Comparison of ENCODE assay signal across 8 mouse cellular contexts in genomic region chr9:123123571-123124412, GRCm38 (mm10). TPM values are rescaled to one million over a fixed set of nuclear protein-coding genes. Genes with fewer than 3 reads are reported as not detected.
DNase-seq lines count a peak whose midpoint lies in the region; ATAC-seq and TF ChIP-seq lines count a peak whose summit lies in the region.

No protein-coding gene starts in this region.

- peak; percentile 76; the same call in 1 of the 2 replicates for TF ChIP-seq CTCF in brain, embryonic 14.5 days (IDR thresholded peaks at IDR 0.05; ENCODE audit: borderline replicate concordance, extremely low read depth, insufficient read depth, insufficient read length)

- peaks cover 78% of the 10 kb centered on the region for H3K36me3 ChIP-seq in hindbrain, embryonic 14.5 days (replicated peaks; ENCODE audit: control insufficient read depth, insufficient read depth)
- peaks cover 93% of the 10 kb centered on the region for H3K36me3 ChIP-seq in hindbrain, embryonic 10.5 days
- peaks cover 18% of the 10 kb centered on the region for H3K36me3 ChIP-seq in intestine, embryonic 16.5 days (ENCODE audit: control insufficient read depth, insufficient read depth, low read length)

- H3K4me1 ChIP-seq in hindbrain, embryonic 14.5 days (replicated peaks; ENCODE audit: control insufficient read depth, insufficient read depth, low read length), result no peaks in the 10 kb centered on the region
- no peaks in the 10 kb centered on the region for H3K4me1 ChIP-seq in hindbrain, embryonic 10.5 days (replicated peaks)
- 0 out of 2 replicates have a peak, but pooled peaks cover 6% of the 10 kb centered on the region for H3K4me1 ChIP-seq in intestine, embryonic 16.5 days (ENCODE audit: control insufficient read depth, insufficient read depth, low read length)

- H3K9ac ChIP-seq in hindbrain, embryonic 14.5 days, result no peak overlapping the region
- no peak overlapping the region; the same call in 1 of the 2 replicates for H3K9ac ChIP-seq in intestine, embryonic 16.5 days (ENCODE audit: low read depth, low read length)

- DNase-seq in hindbrain, embryonic 14.5 days (ENCODE audit: low spot score), result peak; percentile 54
- no peak for DNase-seq in hindbrain, embryonic 10.5 days (ENCODE audit: low spot score)
- peak; percentile 18 for DNase-seq in CD4-positive helper T cell, adult 2 months (ENCODE audit: low read depth, low spot score)
- DNase-seq in brain, embryonic 14.5 days (ENCODE audit: low read depth), result peak; percentile 40
- DNase-seq in naive thymus-derived CD4-positive, alpha-beta T cell, adult 2 months (ENCODE audit: low read depth), result peak; percentile 47
- no peak for DNase-seq in layer of hippocampus, adult 9-10 months (ENCODE audit: low spot score)
- DNase-seq in urinary bladder, postnatal 10 days (ENCODE audit: low spot score), result no peak

- no peak for ATAC-seq in hindbrain, embryonic 14.5 days (ENCODE audit: low FRiP score)
- ATAC-seq in intestine, embryonic 16.5 days, result peak; percentile 67

- TF ChIP-seq POLR2A in brain, embryonic 14.5 days (IDR thresholded peaks at IDR 0.05; ENCODE audit: borderline replicate concordance, extremely low read depth, insufficient read depth, insufficient read length, poor library complexity, severe bottlenecking), result no peak

- H3K4me2 ChIP-seq in hindbrain, embryonic 14.5 days (replicated peaks), result no peak overlapping the region
- H3K4me2 ChIP-seq in intestine, embryonic 16.5 days (ENCODE audit: low read depth, low read length), result no peak overlapping the region

- H3K9me3 ChIP-seq in hindbrain, embryonic 14.5 days (ENCODE audit: control insufficient read depth, low read length), result no peaks in the 10 kb centered on the region
- no peaks in the 10 kb centered on the region for H3K9me3 ChIP-seq in hindbrain, embryonic 10.5 days
- no peaks in the 10 kb centered on the region for H3K9me3 ChIP-seq in intestine, embryonic 16.5 days (ENCODE audit: control insufficient read depth, low read length)

- H3K4me3 ChIP-seq in hindbrain, embryonic 14.5 days (replicated peaks; ENCODE audit: low read length), result no peak overlapping the region
- no peak overlapping the region for H3K4me3 ChIP-seq in hindbrain, embryonic 10.5 days
- H3K4me3 ChIP-seq in intestine, embryonic 16.5 days (ENCODE audit: low read length), result no peak overlapping the region

- no peak overlapping the region for H3K27ac ChIP-seq in hindbrain, embryonic 14.5 days
- no peak overlapping the region for H3K27ac ChIP-seq in hindbrain, embryonic 10.5 days
- no peak overlapping the region for H3K27ac ChIP-seq in intestine, embryonic 16.5 days (ENCODE audit: low read length)

- 95% methylated on average over 6 of the region's 6 CpGs for WGBS in hindbrain, embryonic 14.5 days
- 95% methylated on average over 6 of the region's 6 CpGs for WGBS in hindbrain, embryonic 10.5 days
- WGBS in intestine, embryonic 16.5 days, result 89% methylated on average over 6 of the region's 6 CpGs

- no peaks in the 10 kb centered on the region for H3K27me3 ChIP-seq in hindbrain, embryonic 14.5 days (ENCODE audit: control insufficient read depth, insufficient read depth, low read length)
- H3K27me3 ChIP-seq in hindbrain, embryonic 10.5 days (ENCODE audit: insufficient read depth, poor library complexity, severe bottlenecking), result no peaks in the 10 kb centered on the region
- H3K27me3 ChIP-seq in intestine, embryonic 16.5 days (replicated peaks; ENCODE audit: control insufficient read depth, insufficient read depth, low read length), result no peaks in the 10 kb centered on the region

RNA-seq across cellular contexts. Expression of gene Exosc7, which starts 10.8 kb away (rescaled TPM):
- 73.2 and 76.4 TPM in 2 replicates for polyA plus RNA-seq in hindbrain, embryonic 14.5 days (2014; fragmentation: Nextera tagmentation; extraction: Ambion mirVana)
- polyA plus RNA-seq in hindbrain, embryonic 10.5 days (2016; fragmentation: Nextera tagmentation; extraction: Ambion mirVana), result 122 and 146 TPM in 2 replicates
- 64.4 and 85.6 TPM in 2 replicates for polyA plus RNA-seq in brain, embryonic 14.5 days (2012; rRNA removed)
- polyA plus RNA-seq in intestine, embryonic 16.5 days (2015; fragmentation: Nextera tagmentation; extraction: Ambion mirVana), result 130 and 146 TPM in 2 replicates

RNA-seq across cellular contexts. Expression of gene Zdhhc3, which starts 10.8 kb away (rescaled TPM):
- 63.6 and 71.7 TPM in 2 replicates for polyA plus RNA-seq in hindbrain, embryonic 14.5 days (2014; fragmentation: Nextera tagmentation; extraction: Ambion mirVana)
- 76.8 and 83.4 TPM in 2 replicates for polyA plus RNA-seq in hindbrain, embryonic 10.5 days (2016; fragmentation: Nextera tagmentation; extraction: Ambion mirVana)
- polyA plus RNA-seq in brain, embryonic 14.5 days (2012; rRNA removed), result 85.5 and 92.3 TPM in 2 replicates
- polyA plus RNA-seq in intestine, embryonic 16.5 days (2015; fragmentation: Nextera tagmentation; extraction: Ambion mirVana), result 75.8 and 76.9 TPM in 2 replicates

RNA-seq across cellular contexts. Expression of gene Clec3b, which starts 27.0 kb away (rescaled TPM):
- polyA plus RNA-seq in hindbrain, embryonic 14.5 days (2014; fragmentation: Nextera tagmentation; extraction: Ambion mirVana), result 0.60 and 0.64 TPM in 2 replicates
- polyA plus RNA-seq in hindbrain, embryonic 10.5 days (2016; fragmentation: Nextera tagmentation; extraction: Ambion mirVana), result 0.16 TPM in 1 of 2 replicates, not detected in the other
- 3.7 and 5.0 TPM in 2 replicates for polyA plus RNA-seq in brain, embryonic 14.5 days (2012; rRNA removed)
- polyA plus RNA-seq in intestine, embryonic 16.5 days (2015; fragmentation: Nextera tagmentation; extraction: Ambion mirVana), result 0.27 and 0.42 TPM in 2 replicates

Comparison
In these comparisons a context has a peak if more than half of its experiments do, and no peak if none do; other contexts are left out.
1. DNase-seq: peak in hindbrain, embryonic 14.5 days (single experiment), CD4-positive helper T cell, adult 2 months (single experiment), brain, embryonic 14.5 days (single experiment) and naive thymus-derived CD4-positive, alpha-beta T cell, adult 2 months (single experiment); none in hindbrain, embryonic 10.5 days (single experiment), layer of hippocampus, adult 9-10 months (single experiment) and urinary bladder, postnatal 10 days (single experiment).